Mouse (Mus musculus) right cerebral cortex, postnatal 4 days (tissue): ENCODE measurements around the gene Setd4.

Source experiments
- DNase-seq: peaks from one replicate; pipeline ENCODE4 v3.0.0-alpha.2; 2022

Gene Setd4

GRCm38 (mm10) chr16:93591450-93592430 lies 12.1 kb downstream of the Setd4 start:
- no peak for DNase-seq

- no peak for DNase-seq
Measured at GRCm38 (mm10) chr16:93590915-93591314, 12.9 kb downstream of the Setd4 start.

GRCm38 (mm10) chr16:93588281-93588680 lies 15.6 kb downstream of the Setd4 start:
- DNase-seq, result no peak

GRCm38 (mm10) chr16:93586382-93586781 lies 17.5 kb downstream of the Setd4 start:
- DNase-seq, result no peak

GRCm38 (mm10) chr16:93585703-93586205 lies 18.1 kb downstream of the Setd4 start:
- DNase-seq, result no peak

- DNase-seq, result no peak
Measured at GRCm38 (mm10) chr16:93584976-93585702, 18.7 kb downstream of the Setd4 start.

- no peak for DNase-seq
Measured at GRCm38 (mm10) chr16:93581125-93581524, 22.7 kb downstream of the Setd4 start.

- DNase-seq, result no peak
Measured at GRCm38 (mm10) chr16:93578346-93579005, 25.4 kb downstream of the Setd4 start.

- peak; percentile 95 for DNase-seq
Measured at GRCm38 (mm10) chr16:93576412-93577082, 27.3 kb downstream of the Setd4 start.

GRCm38 (mm10) chr16:93575574-93575973 lies 28.3 kb downstream of the Setd4 start:
- no peak for DNase-seq

- DNase-seq, result no peak
Measured at GRCm38 (mm10) chr16:93574521-93575191, 29.2 kb downstream of the Setd4 start.

- DNase-seq, result no peak
Measured at GRCm38 (mm10) chr16:93573434-93573833, 30.4 kb downstream of the Setd4 start.

- DNase-seq, result no peak
Measured at GRCm38 (mm10) chr16:93572383-93572782, 31.5 kb downstream of the Setd4 start.

- no peak for DNase-seq
Measured at GRCm38 (mm10) chr16:93558499-93558898, 45.4 kb downstream of the Setd4 start.

GRCm38 (mm10) chr16:93557646-93558045 lies 46.2 kb downstream of the Setd4 start:
- no peak for DNase-seq

GRCm38 (mm10) chr16:93552686-93553513 lies 51.0 kb downstream of the Setd4 start:
- DNase-seq, result no peak

GRCm38 (mm10) chr16:93549287-93549686 lies 54.6 kb downstream of the Setd4 start:
- DNase-seq, result no peak

- DNase-seq, result no peak
Measured at GRCm38 (mm10) chr16:93548045-93548444, 55.8 kb downstream of the Setd4 start.

GRCm38 (mm10) chr16:93547122-93547521 lies 56.7 kb downstream of the Setd4 start:
- DNase-seq, result no peak

GRCm38 (mm10) chr16:93546354-93546965 lies 57.4 kb downstream of the Setd4 start:
- DNase-seq, result no peak
